Mouse (Mus musculus) limb, embryonic 14.5 days (tissue): ENCODE results near the gene Ercc2. TPM values are rescaled to one million over a fixed set of nuclear protein-coding genes. Genes with fewer than 3 reads are reported as not detected.

Experiments used
- ATAC-seq: fragments of 200-750 bp; cut with Nextera tagmentation; 2 replicates; pipeline ENCODE4 v1.8.0; 2017; ENCODE audit warnings: low read depth, moderate number of reproducible peaks, moderate TSS enrichment; ENCODE audit not compliant: low FRiP score
- DNase-seq: peaks from one replicate; pipeline ENCODE4 v3.0.0-alpha.2; 2015; ENCODE audit warnings: low spot score
- H3K27ac ChIP-seq: fragments of 300-500 bp; sonication (generic); replicated peaks from 2 replicates; pipeline ENCODE4 v1.5.1; 2014; ENCODE audit warnings: low read depth, mild to moderate bottlenecking, low read length, moderate library complexity, mixed read lengths
- H3K27me3 ChIP-seq: fragments of 300-500 bp; sonication (generic); 2 replicates; pipeline ENCODE4 v1.6.1; 2014; ENCODE audit warnings: low read length, mixed read lengths; ENCODE audit not compliant: control insufficient read depth, insufficient read depth
- H3K36me3 ChIP-seq: fragments of 300-500 bp; sonication (generic); 2 replicates; pipeline ENCODE4 v1.6.1; 2014; ENCODE audit warnings: mild to moderate bottlenecking, low read length, moderate library complexity, mixed read lengths; ENCODE audit not compliant: control insufficient read depth, insufficient read depth
- H3K4me1 ChIP-seq: fragments of 300-500 bp; sonication (generic); 2 replicates; pipeline ENCODE4 v1.6.1; 2014; ENCODE audit warnings: antibody characterized with exemption, low read length, mixed read lengths; ENCODE audit not compliant: control insufficient read depth, insufficient read depth
- H3K4me2 ChIP-seq: fragments of 300-500 bp; sonication (generic); replicated peaks from 2 replicates; pipeline ENCODE4 v1.6.1; 2014; ENCODE audit warnings: low read depth, mild to moderate bottlenecking, low read length, moderate library complexity; ENCODE audit not compliant: severe bottlenecking
- H3K4me3 ChIP-seq: fragments of 300-500 bp; sonication (generic); replicated peaks from 2 replicates; pipeline ENCODE4 v1.5.1; 2014; ENCODE audit warnings: low read length
- H3K9ac ChIP-seq: fragments of 300-500 bp; sonication (generic); 2 replicates; pipeline ENCODE4 v1.6.1; 2014; ENCODE audit warnings: mild to moderate bottlenecking, low read depth, low read length, moderate library complexity; ENCODE audit not compliant: severe bottlenecking
- H3K9me3 ChIP-seq: fragments of 300-500 bp; sonication (generic); 2 replicates; pipeline ENCODE4 v1.6.1; 2016; ENCODE audit warnings: low read length; ENCODE audit not compliant: control insufficient read depth
- POLR2A ChIP-seq: fragments of 200-500 bp; IDR thresholded peaks from 2 replicates; pipeline ENCODE4 v1.8.0; 2012; ENCODE audit warnings: inconsistent platforms, mild to moderate bottlenecking, moderate library complexity, borderline replicate concordance; ENCODE audit not compliant: insufficient read depth, insufficient read length; ENCODE audit errors: extremely low read depth
- WGBS: fragments of 180-500 bp; shearing (Covaris S2); extraction: QIAGEN DNeasy Blood & Tissue Kit; methylation state at CpG from one replicate; pipeline ENCODE4 v1.1.7; 2014; 5-methylcytosine and 5-hydroxymethylcytosine counted together
- polyA plus RNA-seq, 2 experiments: library from polyadenylated mRNA; depleted of rRNA in 1 of 2; stranded (reverse) in 1 of 2; unstranded in 1 of 2; fragments of >200 nt; fragmentation: Nextera tagmentation in 1 of 2; extraction: Ambion mirVana in 1 of 2; gene quantifications; 2 replicates each; pipeline versions ENCODE4 v1.2.1 to v1.2.3; 2012 to 2014

Ercc2 gene
- polyA plus RNA-seq, 2 experiments = 11.3 to 58.1 TPM

GRCm38 (mm10) chr7:19426349-19426748 is 44.5 kb downstream of the Ercc2 start:
- DNase-seq = no peak
- no peak for ATAC-seq
- Histone ChIP-seq H3K36me3 (peaks cover 65% of the 10 kb centered on the region), H3K9ac (no peak overlapping the region), H3K4me1 (no peaks in the 10 kb centered on the region), H3K27ac (no peak overlapping the region), H3K4me2 (no peak overlapping the region), H3K4me3 (no peak overlapping the region), H3K27me3 (0 out of 2 replicates have a peak, but pooled peaks cover 6% of the 10 kb centered on the region), H3K9me3 (no peaks in the 10 kb centered on the region)
- no peak for TF ChIP-seq POLR2A
- WGBS = 71% methylated on average over 6 of the region's 6 CpGs

- DNase-seq (no peak), ATAC-seq (no peak)
- Histone ChIP-seq H3K36me3 (peaks cover 71% of the 10 kb centered on the region), H3K4me1 (no peaks in the 10 kb centered on the region), H3K4me3 (no peak overlapping the region), H3K9ac (no peak overlapping the region), H3K9me3 (no peaks in the 10 kb centered on the region), H3K27me3 (0 out of 2 replicates have a peak, but pooled peaks cover 1% of the 10 kb centered on the region), H3K4me2 (no peak overlapping the region), H3K27ac (no peak overlapping the region)
- WGBS = 90% methylated on average over 6 of the region's 6 CpGs
- no peak for TF ChIP-seq POLR2A
Observed at GRCm38 (mm10) chr7:19426888-19427287, 45.1 kb downstream of the Ercc2 start.

- Histone ChIP-seq H3K27me3 (no peaks in the 10 kb centered on the region), H3K9me3 (no peaks in the 10 kb centered on the region), H3K4me3 (no peak overlapping the region), H3K4me2 (no peak overlapping the region), H3K27ac (no peak overlapping the region), H3K9ac (no peak overlapping the region), H3K36me3 (peaks cover 83% of the 10 kb centered on the region), H3K4me1 (no peaks in the 10 kb centered on the region)
- no peak for ATAC-seq
- WGBS = 74% methylated on average over 15 of the region's 15 CpGs
- no peak for TF ChIP-seq POLR2A
- DNase-seq = no peak
Observed at GRCm38 (mm10) chr7:19427999-19428650, 46.3 kb downstream of the Ercc2 start.

- peaks cover 99% of the 10 kb centered on the region for H3K36me3 ChIP-seq
- no peak for DNase-seq
- 73% methylated on average over 8 of the region's 8 CpGs for WGBS
Observed at GRCm38 (mm10) chr7:19429726-19430125, 47.9 kb downstream of the Ercc2 start.

GRCm38 (mm10) chr7:19430402-19430801 is 48.6 kb downstream of the Ercc2 start:
- Histone ChIP-seq H3K36me3 (peaks cover 99% of the 10 kb centered on the region), H3K27ac (no peak overlapping the region), H3K4me1 (no peaks in the 10 kb centered on the region), H3K9ac (no peak overlapping the region), H3K4me3 (no peak overlapping the region), H3K27me3 (no peaks in the 10 kb centered on the region), H3K4me2 (no peak overlapping the region), H3K9me3 (no peaks in the 10 kb centered on the region)
- WGBS = 86% methylated on average over 6 of the region's 6 CpGs
- no peak for TF ChIP-seq POLR2A
- DNase-seq = no peak
- ATAC-seq = no peak

More at GRCm38 (mm10) chr7:19429726-19430125, 47.9 kb downstream of the Ercc2 start:
- Histone ChIP-seq H3K27me3 (no peaks in the 10 kb centered on the region), H3K4me2 (no peak overlapping the region), H3K4me1 (no peaks in the 10 kb centered on the region), H3K9me3 (no peaks in the 10 kb centered on the region), H3K27ac (no peak overlapping the region), H3K4me3 (no peak overlapping the region), H3K9ac (no peak overlapping the region)
- no peak for TF ChIP-seq POLR2A
- ATAC-seq = no peak
